Mouse (Mus musculus): Measurements from ENCODE around the gene Mkrn2os. TPM values are rescaled to one million over a fixed set of nuclear protein-coding genes. Genes with fewer than 3 reads are reported as not detected.

Gene Mkrn2os
- total RNA-seq, 2 experiments from 2014 or later, result not detected

- ATAC-seq (replicated peaks; ENCODE audit: poor library complexity), result peak; percentile 62
These were observed 8.8 kb downstream of the Mkrn2os start for GRCm38 (mm10) chr6:115583430-115584125.

GRCm38 (mm10) chr6:115582328-115583115 lies 9.9 kb downstream of the Mkrn2os start:
- no peak for ATAC-seq (replicated peaks; ENCODE audit: poor library complexity)

GRCm38 (mm10) chr6:115580810-115581209 lies 11.6 kb downstream of the Mkrn2os start:
- no peak for ATAC-seq (replicated peaks; ENCODE audit: poor library complexity)

GRCm38 (mm10) chr6:115577941-115578340 lies 14.4 kb downstream of the Mkrn2os start:
- no peak for ATAC-seq (replicated peaks; ENCODE audit: poor library complexity)

- no peak for ATAC-seq (replicated peaks; ENCODE audit: poor library complexity)
These were observed 15.0 kb downstream of the Mkrn2os start for GRCm38 (mm10) chr6:115577407-115577806.

- ATAC-seq (replicated peaks; ENCODE audit: poor library complexity), result no peak
These were observed 18.2 kb downstream of the Mkrn2os start for GRCm38 (mm10) chr6:115574171-115574570.

- no peak for ATAC-seq (replicated peaks; ENCODE audit: poor library complexity)
These were observed 26.8 kb downstream of the Mkrn2os start for GRCm38 (mm10) chr6:115565479-115566045.

GRCm38 (mm10) chr6:115559651-115560632 lies 32.4 kb downstream of the Mkrn2os start:
- no peak for ATAC-seq (replicated peaks; ENCODE audit: poor library complexity)

GRCm38 (mm10) chr6:115558176-115558575 lies 34.2 kb downstream of the Mkrn2os start:
- ATAC-seq (replicated peaks; ENCODE audit: poor library complexity), result no peak

- peak; percentile 39; the same call in 1 of the 2 replicates for ATAC-seq (replicated peaks; ENCODE audit: poor library complexity)
These were observed 36.9 kb downstream of the Mkrn2os start for GRCm38 (mm10) chr6:115555485-115555884.

GRCm38 (mm10) chr6:115546276-115546675 lies 46.1 kb downstream of the Mkrn2os start:
- ATAC-seq (replicated peaks; ENCODE audit: poor library complexity), result peak; percentile 49

GRCm38 (mm10) chr6:115544442-115544970 lies 47.9 kb downstream of the Mkrn2os start, which contains the start of gene Tsen2:
TSS of gene Tsen2 (plus strand) at chr6:115544664.
- ATAC-seq (replicated peaks; ENCODE audit: poor library complexity), result peak; percentile 91

GRCm38 (mm10) chr6:115542341-115542740 lies 50.0 kb downstream of the Mkrn2os start:
- no peak for ATAC-seq (replicated peaks; ENCODE audit: poor library complexity)

GRCm38 (mm10) chr6:115541676-115542275 lies 50.6 kb downstream of the Mkrn2os start:
- no peak for ATAC-seq (replicated peaks; ENCODE audit: poor library complexity)

- peak; percentile 93 for ATAC-seq (replicated peaks; ENCODE audit: poor library complexity)
These were observed 53.5 kb downstream of the Mkrn2os start for GRCm38 (mm10) chr6:115538645-115539429.

- ATAC-seq (replicated peaks; ENCODE audit: poor library complexity), result no peak
These were observed 56.2 kb downstream of the Mkrn2os start for GRCm38 (mm10) chr6:115536169-115536568.

GRCm38 (mm10) chr6:115534617-115535016 lies 57.8 kb downstream of the Mkrn2os start:
- ATAC-seq (replicated peaks; ENCODE audit: poor library complexity), result no peak

Data from megakaryocyte progenitor cell, adult 5-6 weeks (primary cell).